Mouse (Mus musculus) bone marrow, adult 2 months (tissue): ENCODE measurements around the gene Zpbp2. TPM values are rescaled to one million over a fixed set of nuclear protein-coding genes. Genes with fewer than 3 reads are reported as not detected.

Source experiments
- H3K27ac ChIP-seq: fragments of 200-500 bp; 2 replicates; pipeline ENCODE4 v1.5.1; 2012; ENCODE audit warnings: low read depth, mild to moderate bottlenecking, control low read depth, inconsistent platforms, low read length; ENCODE audit not compliant: control insufficient read depth, poor library complexity, insufficient read depth
- H3K4me1 ChIP-seq: fragments of 200-500 bp; 2 replicates; pipeline ENCODE4 v1.6.1; 2011; ENCODE audit warnings: low read length; ENCODE audit not compliant: control insufficient read depth, insufficient read depth
- H3K4me3 ChIP-seq: fragments of 200-500 bp; replicated peaks from 2 replicates; pipeline ENCODE3; 2011; ENCODE audit warnings: mild to moderate bottlenecking, low read depth, low read length, control low read depth; ENCODE audit not compliant: control insufficient read depth
- CTCF ChIP-seq: fragments of 200-500 bp; IDR thresholded peaks from 2 replicates; pipeline ENCODE4 v1.5.1; 2011; ENCODE audit warnings: low read length, control low read depth; ENCODE audit not compliant: control insufficient read depth, insufficient read depth
- POLR2A ChIP-seq: fragments of 200-500 bp; IDR thresholded peaks from 2 replicates; pipeline ENCODE4 v1.6.1; 2011; ENCODE audit warnings: low read depth, mild to moderate bottlenecking, control low read depth, low read length, borderline replicate concordance; ENCODE audit not compliant: control insufficient read depth
- WGBS: fragments of 180-500 bp; shearing (Covaris S2); methylation state at CpG from one replicate; pipeline ENCODE4 v1.1.7; 2018; 5-methylcytosine and 5-hydroxymethylcytosine counted together
- polyA plus RNA-seq: library from polyadenylated mRNA; stranded (reverse); fragments of >200 nt; gene quantifications from 2 replicates; pipeline ENCODE4 v1.2.4, GENCODE M21; 2011; ENCODE audit warnings: low replicate concordance; ENCODE audit not compliant: missing spikeins, insufficient read depth, insufficient read length

Zpbp2 gene
- polyA plus RNA-seq, 1 experiment = 6.5 TPM

DNA sequence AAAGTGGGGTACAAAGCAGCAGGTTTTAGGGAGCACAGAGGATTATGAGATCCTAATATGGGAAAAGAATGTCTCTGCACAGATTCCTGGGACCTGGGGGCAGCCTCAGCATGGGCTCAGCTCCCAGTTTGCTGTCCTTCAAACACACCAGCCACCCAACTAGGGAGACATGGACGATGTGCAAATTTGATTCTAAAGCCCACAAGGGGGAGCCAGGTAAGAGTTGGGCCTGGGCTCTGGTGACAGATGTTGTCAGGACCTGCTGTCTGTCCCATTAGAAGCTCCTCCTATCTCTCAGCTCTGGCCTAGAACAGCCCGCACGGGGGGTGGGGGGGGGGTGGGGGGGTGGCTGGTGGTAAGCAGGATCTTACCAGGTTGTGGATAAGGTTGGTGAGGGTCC, 32.7 kb downstream of the Zpbp2 start:
- H3K4me3 ChIP-seq = no peak overlapping the region
- 33% methylated on average over 3 of the region's 3 CpGs for WGBS
- H3K27ac ChIP-seq = peak overlapping the region; percentile 87
- peaks cover 4% of the 10 kb centered on the region for H3K4me1 ChIP-seq
- TF ChIP-seq POLR2A (0 out of 2 replicates have a peak, but pooled peaks have one; percentile 2), CTCF (peak; percentile 54; the same call in 1 of the 2 replicates)

DNA sequence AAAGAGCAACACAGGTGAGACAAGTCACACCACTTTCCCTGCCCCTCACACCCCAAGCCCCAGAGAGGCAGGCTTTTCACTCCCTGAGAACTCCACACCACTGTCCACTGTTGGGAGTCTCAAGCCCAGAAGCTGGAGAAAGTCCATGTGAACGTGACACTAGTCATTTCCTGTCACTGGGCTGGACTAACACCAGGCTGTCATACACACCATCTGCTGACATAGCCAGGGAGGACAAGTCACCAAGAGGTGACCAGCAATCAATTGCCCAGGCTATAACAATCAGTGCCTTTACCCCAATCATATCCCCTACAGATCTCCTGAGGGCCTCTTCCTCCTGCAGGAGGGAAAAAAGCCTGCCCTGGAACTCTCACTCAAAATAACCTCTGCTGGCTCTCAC, 33.2 kb downstream of the Zpbp2 start:
- 33% methylated on average over 1 of the region's 1 CpGs for WGBS

DNA sequence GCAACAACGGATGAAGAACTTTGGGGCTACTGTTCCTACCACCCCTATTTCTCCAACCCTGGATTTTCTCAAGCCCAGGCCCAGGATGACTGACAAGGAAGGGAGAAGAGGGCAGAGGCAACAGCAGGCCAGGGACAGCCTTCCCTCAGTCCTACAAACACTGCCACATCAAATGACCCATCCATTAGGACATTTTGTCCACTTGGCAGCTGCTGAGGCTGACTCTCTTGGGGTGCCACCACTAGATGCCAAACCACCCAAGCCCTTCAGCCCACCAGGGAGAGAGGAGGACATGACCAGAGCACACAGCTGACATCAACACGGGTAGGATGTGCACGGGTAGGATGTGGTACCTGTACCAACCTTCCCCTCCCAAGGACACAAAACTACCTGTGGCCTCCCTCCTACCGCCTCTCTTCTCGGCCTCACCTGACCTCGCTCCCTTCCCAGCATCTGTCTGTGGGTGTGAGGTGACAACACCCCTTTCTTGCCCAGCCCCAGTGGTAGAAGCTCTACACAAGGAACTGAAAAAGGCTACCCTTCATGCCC, 33.8 kb downstream of the Zpbp2 start:
- WGBS = 80% methylated on average over 6 of the region's 6 CpGs
- H3K4me3 ChIP-seq = peak overlapping the region; percentile 32
- peaks cover 6% of the 10 kb centered on the region for H3K4me1 ChIP-seq
- TF ChIP-seq CTCF = no peak
- TF ChIP-seq POLR2A = no peak
- H3K27ac ChIP-seq = peak overlapping the region; percentile 65

More for the DNA sequence above, 33.2 kb downstream of the Zpbp2 start:
- Histone ChIP-seq H3K27ac (peak overlapping the region; percentile 65), H3K4me1 (peaks cover 6% of the 10 kb centered on the region), H3K4me3 (peak overlapping the region; percentile 13)
- TF ChIP-seq CTCF (no peak), POLR2A (no peak)

DNA sequence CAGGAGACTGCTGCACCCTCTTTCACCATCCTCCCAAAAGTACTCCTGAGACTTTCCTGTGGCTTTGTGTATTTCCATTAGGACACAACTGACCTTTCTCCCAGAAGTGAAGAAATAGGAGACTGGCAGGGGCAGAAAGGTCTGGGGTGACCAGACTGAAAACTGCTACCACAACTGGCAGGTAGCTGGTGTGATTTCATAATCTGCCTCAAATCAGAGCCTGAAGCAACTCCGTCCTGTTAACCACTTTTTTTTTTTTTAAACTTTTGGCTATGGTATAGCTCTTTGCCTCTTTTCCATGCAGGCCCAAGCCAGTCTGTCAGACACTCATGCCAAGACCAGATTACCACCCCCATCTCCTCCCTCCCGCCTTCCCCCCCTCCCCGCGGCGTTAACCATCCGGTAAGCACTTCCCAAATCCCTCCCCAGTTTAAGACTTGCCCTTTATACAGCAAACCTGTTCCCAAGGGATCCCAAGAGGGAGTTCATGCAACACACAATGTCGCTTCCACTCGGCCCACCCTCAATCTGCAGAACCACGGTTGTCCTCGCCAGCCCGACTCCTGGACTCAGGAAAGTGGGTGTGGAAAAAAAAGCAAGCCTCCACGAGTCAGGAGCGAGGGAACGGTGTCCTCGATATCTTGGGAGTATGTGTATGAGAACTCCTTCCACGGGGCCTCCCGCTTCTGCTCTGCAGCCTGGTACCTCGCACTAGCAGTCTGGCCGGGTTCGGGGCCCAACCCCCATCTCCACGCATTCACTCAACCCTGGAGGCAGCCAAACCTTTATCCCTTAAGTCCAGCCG, 35.4 kb downstream of the Zpbp2 start:
- H3K27ac ChIP-seq = peak overlapping the region; percentile 79; the same call in 1 of the 2 replicates
- peaks cover 4% of the 10 kb centered on the region for H3K4me1 ChIP-seq
- WGBS = under 1% methylated on average over 22 of the region's 22 CpGs
- TF ChIP-seq POLR2A (no peak), CTCF (no peak)
- H3K4me3 ChIP-seq = peak overlapping the region; percentile 84

DNA sequence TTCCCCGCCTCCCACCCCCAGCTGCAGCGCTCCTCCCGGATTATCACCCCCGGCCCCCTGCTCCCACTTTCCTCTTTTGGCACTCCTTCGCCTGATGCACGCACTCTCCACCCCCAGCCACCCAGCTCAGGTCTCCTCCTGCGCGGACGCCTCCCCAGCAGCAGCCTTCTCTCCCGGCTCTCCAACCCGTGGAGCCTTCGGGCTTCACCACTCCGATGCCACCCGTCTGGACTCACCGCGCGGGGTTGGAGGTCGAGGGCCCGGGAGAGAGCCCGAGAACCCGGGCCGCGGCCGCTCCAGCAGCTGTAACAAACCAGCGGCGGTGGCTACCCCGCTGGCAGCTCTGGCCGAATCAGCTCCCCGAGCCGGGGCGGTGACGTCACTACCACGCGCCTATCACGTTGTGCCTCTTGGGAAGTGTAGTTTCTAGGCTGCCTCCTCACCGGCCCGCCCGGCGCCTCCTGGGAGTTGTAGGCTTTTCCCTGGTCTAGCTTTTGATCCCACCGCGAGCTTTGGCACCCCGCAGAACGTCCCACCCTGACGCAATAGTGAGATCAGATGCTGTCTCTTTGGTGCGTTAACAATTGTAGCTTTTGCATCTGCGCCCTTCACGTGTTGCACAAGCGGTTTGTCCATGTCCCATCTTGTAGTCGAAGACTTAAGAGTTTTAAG, 36.1 kb downstream of the Zpbp2 start, which contains the start of gene Ormdl3:
TSS of gene Ormdl3 (minus strand) at position 477 of the 672 bp plus-strand sequence.
- Histone ChIP-seq H3K4me1 (peaks cover 4% of the 10 kb centered on the region), H3K27ac (peak within 1 kb of the TSS; percentile 94), H3K4me3 (peak within 1 kb of the TSS; percentile 84)
- TF ChIP-seq CTCF (no peak), POLR2A (peak; percentile 83; the same call in 1 of the 2 replicates)
- WGBS = under 1% methylated on average over 49 of the region's 49 CpGs

DNA sequence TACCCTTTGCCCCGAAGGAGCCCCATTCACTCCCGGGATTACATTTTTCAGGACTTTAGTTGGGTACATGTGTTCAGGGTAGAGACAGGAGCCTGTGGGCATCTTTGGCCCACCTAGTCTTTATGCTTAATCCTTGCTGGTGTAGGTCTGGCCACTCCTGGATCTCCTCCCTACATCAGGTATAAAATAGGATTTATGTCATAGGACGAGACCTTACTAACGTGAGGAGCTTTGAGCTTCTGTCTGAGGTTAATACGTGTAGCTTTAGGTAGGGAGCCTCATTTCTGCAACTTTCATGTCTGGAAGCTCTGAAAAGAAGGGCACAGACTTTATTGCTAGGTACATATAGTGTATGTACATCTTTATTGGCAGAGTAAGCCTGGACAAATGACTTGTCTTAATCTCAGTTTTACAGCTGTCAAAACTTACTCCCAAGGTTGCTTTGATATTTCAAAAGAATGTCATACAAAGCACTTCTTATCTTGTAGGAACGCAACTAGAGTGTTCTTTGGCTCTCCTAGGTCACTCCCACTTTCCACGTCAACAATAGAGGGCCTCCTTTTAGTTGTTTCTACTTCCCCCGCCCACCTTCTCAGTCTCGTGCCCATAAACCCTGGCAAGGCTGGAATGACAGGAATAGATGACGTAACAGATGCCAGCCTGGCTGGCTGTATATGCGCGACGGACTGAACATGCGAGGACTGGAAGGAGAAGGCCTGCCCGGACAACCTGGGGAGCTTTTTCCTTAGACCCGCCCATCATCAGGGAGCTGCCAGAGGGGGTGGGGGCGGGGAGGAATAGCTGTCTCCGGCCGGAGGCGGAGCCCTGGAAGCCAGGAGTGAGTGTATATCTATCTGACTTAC, 37.0 kb downstream of the Zpbp2 start:
- Histone ChIP-seq H3K27ac (peak overlapping the region; percentile 94), H3K4me3 (peak overlapping the region; percentile 67), H3K4me1 (peaks cover 4% of the 10 kb centered on the region)
- WGBS = 11% methylated on average over 20 of the region's 20 CpGs
- no peak for TF ChIP-seq CTCF
- no peak for TF ChIP-seq POLR2A

DNA sequence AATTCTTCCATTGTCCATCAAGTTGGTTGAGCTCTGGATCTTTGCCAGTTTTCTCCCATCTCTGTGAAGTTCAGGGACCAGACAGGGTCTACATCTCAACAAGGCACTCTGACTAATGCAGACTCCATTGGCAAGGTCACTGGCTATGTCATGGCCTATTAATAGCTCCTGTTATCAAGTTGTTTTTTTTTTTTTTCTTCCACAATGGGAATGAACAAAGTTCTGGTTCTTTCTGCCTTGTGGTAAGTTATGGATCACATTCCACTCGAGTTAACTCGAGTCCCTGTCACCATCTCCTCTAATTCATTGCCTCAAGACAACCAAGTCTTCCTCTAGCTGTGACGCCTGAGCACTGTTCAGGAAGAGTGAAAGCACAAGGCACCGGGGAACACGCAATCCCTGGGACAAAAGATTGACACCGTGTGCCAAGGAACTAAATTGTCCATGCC, 38.0 kb downstream of the Zpbp2 start:
- Histone ChIP-seq H3K4me1 (peaks cover 4% of the 10 kb centered on the region), H3K27ac (no peak overlapping the region; the same call in 1 of the 2 replicates), H3K4me3 (no peak overlapping the region)
- 46% methylated on average over 6 of the region's 6 CpGs for WGBS
- no peak for TF ChIP-seq POLR2A
- no peak for TF ChIP-seq CTCF
